Mouse (Mus musculus) CD4-positive, CD25-positive, alpha-beta regulatory T cell, adult 4 months (primary cell): Measurements from ENCODE around the gene 1110008P14Rik. TPM values are rescaled to one million over a fixed set of nuclear protein-coding genes. Genes with fewer than 3 reads are reported as not detected.

Source experiments
- ATAC-seq: one replicate; pipeline ENCODE4 v1.8.0; 2017
- polyA plus RNA-seq, 2 experiments: library from polyadenylated mRNA; unstranded; fragments of 100-300 nt; shearing (Covaris generic); gene quantifications; one replicate each; pipeline ENCODE4 v1.2.1; 2017

1110008P14Rik gene
- 10 to 100 TPM; 46.6 to 52.9 TPM for polyA plus RNA-seq

GRCm38 (mm10) chr2:32381775-32382223 lies at the start of gene 1110008P14Rik:
Gene 1110008P14Rik, minus strand, starts transcription at chr2:32381938.
- ATAC-seq: peak; percentile 92

- ATAC-seq: no peak
These were observed 49.3 kb upstream of the 1110008P14Rik start for GRCm38 (mm10) chr2:32430701-32431676.

- ATAC-seq: no peak
These were observed 47.6 kb upstream of the 1110008P14Rik start for GRCm38 (mm10) chr2:32429215-32429891.

GRCm38 (mm10) chr2:32428262-32428722 lies 46.6 kb upstream of the 1110008P14Rik start:
- peak; percentile 53 for ATAC-seq

GRCm38 (mm10) chr2:32427720-32428119 lies 46.0 kb upstream of the 1110008P14Rik start:
- ATAC-seq: no peak

- ATAC-seq: no peak
These were observed 44.4 kb upstream of the 1110008P14Rik start for GRCm38 (mm10) chr2:32426141-32426540.

- ATAC-seq: no peak
These were observed 43.8 kb upstream of the 1110008P14Rik start for GRCm38 (mm10) chr2:32425568-32425967.

- ATAC-seq: no peak
These were observed 43.1 kb upstream of the 1110008P14Rik start for GRCm38 (mm10) chr2:32424796-32425195.

GRCm38 (mm10) chr2:32423481-32424331 lies 42.0 kb upstream of the 1110008P14Rik start:
- ATAC-seq: peak; percentile 76

GRCm38 (mm10) chr2:32421851-32422251 lies 40.1 kb upstream of the 1110008P14Rik start:
- no peak for ATAC-seq

GRCm38 (mm10) chr2:32420647-32421046 lies 38.9 kb upstream of the 1110008P14Rik start:
- no peak for ATAC-seq

- no peak for ATAC-seq
These were observed 38.4 kb upstream of the 1110008P14Rik start for GRCm38 (mm10) chr2:32420066-32420608.

GRCm38 (mm10) chr2:32419359-32419758 lies 37.6 kb upstream of the 1110008P14Rik start:
- ATAC-seq: no peak

GRCm38 (mm10) chr2:32418430-32419151 lies 36.9 kb upstream of the 1110008P14Rik start:
- ATAC-seq: no peak

- ATAC-seq: no peak
These were observed 35.7 kb upstream of the 1110008P14Rik start for GRCm38 (mm10) chr2:32417486-32417885.

GRCm38 (mm10) chr2:32416556-32416955 lies 34.8 kb upstream of the 1110008P14Rik start:
- no peak for ATAC-seq

GRCm38 (mm10) chr2:32415801-32416200 lies 34.1 kb upstream of the 1110008P14Rik start:
- no peak for ATAC-seq

- no peak for ATAC-seq
These were observed 32.2 kb upstream of the 1110008P14Rik start for GRCm38 (mm10) chr2:32413936-32414335.

- ATAC-seq: no peak
These were observed 31.2 kb upstream of the 1110008P14Rik start for GRCm38 (mm10) chr2:32412742-32413531.

- no peak for ATAC-seq
These were observed 29.7 kb upstream of the 1110008P14Rik start for GRCm38 (mm10) chr2:32411407-32411806.
